Mouse (Mus musculus) heart, postnatal 25 days (tissue): ENCODE data around the gene Crebzf. TPM values are rescaled to one million over a fixed set of nuclear protein-coding genes. Genes with fewer than 3 reads are reported as not detected.

ENCODE experiments used
- DNase-seq: peaks from one replicate; pipeline ENCODE4 v3.0.0; 2022; ENCODE audit warnings: low spot score
- intact Hi-C: fragments of 180-260 bp; cut with DNase I; formaldehyde crosslinking; loops from one replicate; pipeline ENCODE4 v1.15.1; 2025
- total RNA-seq, 2 experiments: library from RNA; stranded (reverse); gene quantifications; 2 replicates each; pipeline ENCODE4 v1.2.3; 2021

Gene Crebzf
- total RNA-seq, result 10 to 100 TPM; 20.9 to 22.4 TPM

DNA sequence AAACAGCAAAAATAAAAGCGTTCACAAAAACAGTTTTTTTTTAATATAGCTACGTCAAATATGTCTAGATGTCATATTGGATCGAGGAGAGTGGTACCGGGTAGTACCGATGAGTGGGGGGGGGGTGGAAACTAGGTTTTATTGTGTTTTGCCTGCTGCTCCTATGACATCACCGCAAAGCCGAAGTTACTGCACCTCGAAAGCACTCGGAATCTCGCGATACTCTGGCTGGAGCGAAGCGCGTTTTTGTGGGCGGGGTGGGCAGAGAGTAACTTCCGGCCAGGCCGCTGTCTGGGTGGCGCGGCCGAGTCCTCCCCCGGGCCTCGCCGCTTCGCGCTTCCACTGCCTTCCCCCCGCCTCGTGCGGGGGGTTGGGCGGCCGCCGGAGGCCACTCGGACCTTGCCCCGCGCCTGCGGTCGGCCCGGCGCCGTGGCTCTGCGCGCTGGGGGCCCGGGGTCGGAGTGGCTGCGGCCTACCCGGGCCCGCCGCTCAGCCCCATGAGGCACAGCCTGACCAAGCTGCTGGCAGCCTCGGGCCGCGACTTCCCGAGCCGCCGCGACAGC is at the start of gene Crebzf:
Gene Crebzf (plus strand): TSS at position 212 of the 563 bp plus-strand sequence.
- DNase-seq, result peak; percentile 94
- intact Hi-C loops, result loop anchor here (1.0 kb wide), 2 partner anchors 13 to 33 kb away; no protein-coding TSS in a partner anchor

DNA sequence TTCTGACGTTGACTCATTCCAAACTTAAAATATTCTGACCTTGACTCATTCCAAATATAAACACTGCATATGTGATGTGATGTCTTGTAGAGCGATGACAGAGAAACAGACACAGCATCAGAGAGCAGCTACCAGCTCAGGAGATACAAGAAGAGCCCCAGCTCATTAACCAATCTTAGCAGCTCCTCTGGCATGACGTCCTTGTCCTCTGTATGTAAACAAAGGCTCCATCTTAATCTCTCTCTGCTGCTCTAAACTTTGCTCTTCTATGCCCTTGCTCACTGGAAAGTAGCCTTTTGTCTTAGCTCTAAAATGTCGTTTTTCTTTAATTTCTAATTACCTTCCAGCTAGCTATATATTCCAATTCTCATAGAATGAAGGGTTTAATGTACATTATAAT is 47.5 kb upstream of the Crebzf start:
- intact Hi-C loops, result no loop called here
- no peak for DNase-seq

DNA sequence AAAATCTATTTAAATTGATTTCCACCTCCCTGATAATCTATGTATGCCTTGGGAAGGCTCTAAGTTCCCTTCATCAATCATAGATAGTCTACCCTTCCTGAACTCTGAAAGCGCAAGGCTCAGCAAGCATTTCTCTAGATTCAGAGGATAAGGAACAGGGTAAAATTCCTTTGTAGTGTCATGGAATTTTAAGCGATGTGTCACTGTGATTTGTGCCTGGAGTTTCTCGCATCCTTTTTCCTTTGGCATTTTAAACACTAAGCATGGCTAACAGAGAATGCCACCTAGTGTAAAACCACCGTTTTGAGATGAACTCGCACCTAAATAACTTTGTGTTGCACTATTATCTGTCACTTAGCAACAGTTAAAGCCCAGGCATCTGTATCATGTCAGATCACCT is 46.6 kb upstream of the Crebzf start:
- intact Hi-C loops, result no loop called here
- DNase-seq, result no peak

DNA sequence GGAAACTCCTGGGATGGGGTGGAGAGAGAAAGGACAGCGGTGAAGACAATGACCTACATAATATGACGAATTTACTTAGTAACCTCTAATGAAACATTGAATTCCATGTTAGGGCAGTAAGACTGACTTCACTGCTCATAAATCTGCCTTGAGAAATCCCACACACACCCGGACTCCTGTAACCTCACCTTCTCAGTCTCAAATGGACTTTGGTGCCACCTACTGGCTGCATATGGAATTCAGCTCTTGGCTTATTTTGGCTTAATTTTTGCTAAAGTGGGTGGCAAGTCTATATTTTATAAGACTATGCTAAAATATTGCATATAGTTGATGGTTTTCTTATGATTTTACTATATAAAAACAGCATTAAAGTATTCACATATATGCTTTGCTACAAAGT is 32.6 kb upstream of the Crebzf start:
- DNase-seq, result no peak

DNA sequence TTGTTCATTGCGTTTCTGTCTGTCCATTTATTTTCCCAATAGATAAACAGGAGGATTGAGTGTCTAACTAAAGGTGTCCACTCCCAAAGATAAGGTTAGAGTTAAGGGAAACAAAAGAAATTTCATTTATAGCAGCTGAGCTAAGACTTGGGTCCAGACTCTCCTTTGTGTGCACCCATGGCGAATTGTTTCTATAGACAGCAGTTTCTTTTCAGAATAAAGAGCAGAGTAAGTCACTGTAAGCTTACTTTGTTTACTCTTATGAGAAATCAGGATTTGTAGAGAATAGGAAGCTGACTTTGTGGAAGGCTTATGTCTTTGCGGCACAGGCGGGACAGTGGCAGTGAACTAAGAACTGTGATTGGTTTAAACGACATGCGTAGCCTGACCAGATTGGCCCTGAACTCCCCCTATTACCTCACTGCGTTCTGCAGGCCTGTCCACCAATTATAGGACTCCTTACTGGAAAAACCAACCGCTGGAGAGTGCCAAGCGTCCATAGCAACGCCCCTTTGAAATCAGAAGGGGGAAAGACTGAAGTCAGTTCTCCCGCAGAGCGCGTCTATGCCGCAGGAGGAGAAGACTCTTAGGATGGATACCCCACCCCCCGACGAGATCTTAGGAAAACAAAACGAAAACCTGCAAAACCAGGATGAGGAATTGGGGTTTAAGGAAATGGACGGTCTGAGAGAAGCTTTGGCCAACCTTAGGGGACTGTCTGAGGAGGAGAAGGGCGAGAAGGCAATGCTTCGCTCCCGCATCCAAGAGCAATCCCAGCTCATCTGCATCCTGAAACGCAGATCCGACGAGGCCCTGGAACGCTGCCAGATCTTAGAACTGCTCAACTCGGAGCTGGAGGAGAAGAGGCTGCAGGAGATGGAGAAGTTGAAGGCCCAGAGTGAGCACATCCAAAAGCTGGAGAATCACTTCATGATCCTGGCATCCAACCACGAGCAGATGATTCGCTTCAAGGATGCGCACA is 16.2 kb upstream of the Crebzf start, which contains the start of gene Ccdc89:
Gene Ccdc89 (plus strand): TSS at position 558 of the 982 bp plus-strand sequence.
- intact Hi-C loops, result loop anchor here (5.0 kb wide), 1 partner anchor 444 kb away; the partner anchor contains the start of gene Eed
- DNase-seq, result peak; percentile 73

More for the DNA sequence above, 32.6 kb upstream of the Crebzf start:
- intact Hi-C loops, result loop anchor here (5.0 kb wide), 2 partner anchors 128 to 413 kb away; no protein-coding TSS in a partner anchor

DNA sequence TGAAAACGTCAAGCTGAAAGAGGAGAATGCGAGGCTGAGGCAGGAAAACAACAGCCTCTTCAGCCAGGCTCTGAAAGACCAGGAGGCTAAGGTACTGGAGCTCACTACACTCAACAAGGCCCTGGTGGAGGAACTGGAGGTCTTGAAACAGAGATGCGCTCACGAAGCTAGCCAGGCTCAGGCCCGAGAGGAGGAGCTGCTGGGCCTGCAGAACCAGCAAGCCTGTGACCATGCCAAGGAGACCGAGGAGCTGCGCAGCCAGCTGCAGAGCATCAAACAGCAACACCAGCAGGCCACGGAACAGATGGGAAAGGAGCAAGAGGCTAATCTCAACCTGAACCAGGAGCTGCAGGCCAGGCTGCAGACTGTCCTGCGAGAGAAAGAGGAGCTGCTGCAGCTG is 15.5 kb upstream of the Crebzf start:
- intact Hi-C loops, result loop anchor here (5.0 kb wide), 1 partner anchor 445 kb away; the partner anchor contains the start of gene Eed
- DNase-seq, result no peak

DNA sequence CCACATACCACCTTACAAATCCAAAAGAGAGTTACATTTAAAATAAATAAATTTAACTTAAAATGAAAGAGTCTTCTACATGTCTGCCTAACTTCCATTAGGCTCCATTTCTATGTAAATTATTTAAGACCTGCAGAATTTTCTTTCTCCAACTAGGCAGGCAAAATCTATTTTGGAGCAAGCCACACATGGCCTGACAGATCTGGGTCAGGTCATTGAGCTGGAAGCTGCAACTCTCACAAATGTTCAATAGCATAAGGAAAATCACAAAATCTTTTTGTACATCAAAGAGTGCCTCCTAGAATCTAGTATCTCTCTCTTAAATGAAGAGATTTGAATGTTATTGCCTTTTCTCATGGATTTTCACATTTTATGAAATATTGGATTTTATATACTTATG is 10.3 kb upstream of the Crebzf start:
- no peak for DNase-seq
- intact Hi-C loops, result no loop called here

DNA sequence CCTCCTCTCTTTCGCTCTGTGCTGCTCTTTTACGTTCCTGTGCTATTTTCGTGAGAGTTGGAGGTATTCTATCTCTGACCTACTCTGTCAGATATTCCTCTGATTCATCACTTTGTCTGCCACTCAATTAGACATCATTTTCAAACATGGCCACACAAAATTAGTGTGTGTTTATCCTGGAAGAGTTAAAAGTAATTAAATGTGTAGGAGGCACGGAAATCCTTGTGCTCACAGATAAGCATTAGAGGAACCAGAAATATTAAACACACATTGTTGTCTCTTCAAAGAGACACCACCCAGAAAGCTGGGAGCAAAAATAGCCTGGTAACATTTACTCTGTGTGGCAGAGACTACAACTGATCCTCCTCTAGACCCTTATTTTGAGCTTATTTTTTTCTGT is 2.5 kb upstream of the Crebzf start:
- no peak for DNase-seq
- intact Hi-C loops, result no loop called here

DNA sequence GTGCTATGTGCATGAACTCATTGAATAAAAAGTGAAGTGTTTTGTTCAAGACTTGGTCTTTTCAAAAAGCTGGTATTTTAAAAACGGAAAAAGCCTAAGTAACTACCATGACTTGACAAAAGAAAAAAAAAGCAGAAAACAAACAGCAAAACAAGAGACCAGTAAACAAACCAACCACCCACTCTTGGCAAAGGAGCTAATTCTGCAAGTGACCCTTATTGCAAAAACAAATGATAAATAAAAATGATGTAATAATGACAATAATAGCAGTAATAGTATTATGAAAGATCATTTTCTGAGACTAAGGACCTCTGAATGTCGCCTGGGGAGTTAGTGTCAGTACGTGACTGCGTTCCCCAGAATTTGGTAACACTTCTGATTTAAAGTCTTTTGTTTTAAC is 459 bp upstream of the Crebzf start:
- intact Hi-C loops, result loop anchor here (1.0 kb wide), 1 partner anchor 13 kb away; no protein-coding TSS in a partner anchor
- DNase-seq, result no peak

DNA sequence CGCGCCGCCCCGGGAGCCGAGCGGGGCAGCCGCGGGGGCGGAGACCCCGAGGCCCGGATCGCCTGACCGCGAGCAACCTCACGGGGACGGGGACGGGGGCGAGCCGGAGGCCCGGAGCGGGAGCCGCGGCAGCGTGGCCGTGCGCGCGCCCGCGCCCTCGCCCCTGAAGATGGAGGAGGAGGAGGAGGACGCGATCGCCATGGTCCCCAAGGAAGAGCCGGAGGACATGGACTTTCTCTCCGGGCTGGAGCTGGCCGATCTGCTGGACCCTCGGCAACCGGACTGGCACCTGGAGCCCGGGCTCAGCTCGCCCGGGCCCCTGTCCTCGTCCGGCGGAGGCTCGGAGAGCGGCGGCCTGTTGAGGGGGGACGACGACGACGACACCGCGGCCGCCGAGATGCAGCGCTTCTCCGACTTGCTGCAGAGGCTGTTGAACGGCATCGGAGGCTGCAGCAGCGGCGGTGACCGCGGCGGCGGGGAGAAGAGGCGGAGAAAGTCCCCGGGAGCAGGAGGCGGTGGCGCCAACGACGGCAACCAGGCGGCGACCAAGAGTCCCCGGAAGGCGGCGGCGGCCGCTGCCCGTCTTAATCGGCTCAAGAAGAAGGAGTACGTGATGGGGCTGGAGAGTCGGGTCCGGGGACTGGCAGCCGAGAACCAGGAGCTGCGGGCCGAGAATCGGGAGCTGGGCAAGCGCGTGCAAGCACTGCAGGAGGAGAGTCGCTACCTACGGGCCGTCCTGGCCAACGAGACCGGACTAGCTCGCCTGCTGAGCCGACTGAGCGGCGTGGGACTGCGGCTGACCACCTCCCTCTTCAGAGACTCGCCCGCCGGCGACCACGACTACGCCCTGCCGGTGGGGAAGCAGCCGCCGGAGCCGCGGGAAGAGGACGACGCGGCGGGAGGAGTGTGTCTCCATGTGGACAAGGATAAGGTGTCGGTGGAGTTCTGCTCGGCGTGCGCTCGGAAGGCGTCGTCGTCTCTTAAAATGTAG is 867 bp downstream of the Crebzf start:
- intact Hi-C loops, result loop anchor here (1.0 kb wide), 1 partner anchor 32 kb away; no protein-coding TSS in a partner anchor

DNA sequence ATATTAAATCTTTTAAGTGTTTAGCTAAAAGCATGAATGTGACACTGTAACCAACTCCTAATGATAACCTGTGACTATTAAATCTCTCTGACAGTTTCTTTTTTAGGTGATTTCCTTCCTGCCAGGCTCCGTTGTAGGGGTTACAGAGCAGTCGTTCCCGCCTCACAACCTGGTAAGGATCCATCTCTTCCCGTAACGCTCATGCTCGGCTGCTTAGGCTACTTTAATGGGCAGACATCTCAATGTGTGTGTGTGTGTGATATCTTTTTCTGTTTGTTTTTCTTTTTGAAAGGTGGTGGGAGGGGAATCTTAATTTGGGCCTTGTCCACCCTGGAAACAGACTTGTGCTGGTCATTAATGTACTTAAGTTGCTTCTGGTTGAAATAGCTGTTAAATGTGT is 1.7 kb downstream of the Crebzf start:
- intact Hi-C loops, result no loop called here
- DNase-seq, result no peak

More for the DNA sequence above, 867 bp downstream of the Crebzf start:
- peak; percentile 54 for DNase-seq

DNA sequence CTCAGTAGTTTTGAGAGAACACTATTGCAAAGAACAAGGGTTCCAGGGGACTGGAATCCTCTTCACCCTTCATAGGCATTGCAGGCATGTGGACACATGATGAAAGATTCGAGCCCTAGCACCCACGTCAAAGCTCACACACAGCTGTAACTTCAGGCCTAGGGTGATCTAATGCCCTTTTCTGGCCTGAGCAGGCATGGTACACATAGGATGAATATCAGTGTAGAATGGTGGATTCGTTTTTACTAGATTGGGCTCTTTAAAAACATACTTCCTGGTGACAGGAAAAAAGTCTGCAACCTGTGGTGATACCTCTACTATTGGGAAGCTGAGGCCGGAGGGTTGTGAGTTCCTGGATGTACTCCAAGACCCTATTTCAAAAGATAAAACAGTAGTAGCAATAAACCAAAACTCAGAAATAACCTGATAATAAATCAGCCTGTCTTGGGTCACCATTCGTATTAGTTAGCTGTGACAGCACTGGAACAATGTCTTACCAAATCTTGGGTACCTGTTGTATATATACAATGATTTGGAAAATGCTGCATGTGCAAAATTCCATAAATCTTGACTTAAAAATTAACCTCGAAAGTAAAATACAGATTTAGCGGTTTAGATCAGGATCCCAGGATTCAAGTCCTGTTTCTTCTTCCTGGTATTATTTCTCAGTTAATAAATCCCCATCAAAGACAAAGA is 13.8 kb downstream of the Crebzf start:
- intact Hi-C loops, result loop anchor here (2.0 kb wide), 1 partner anchor 21 kb away; the partner anchor contains the start of genes Dlg2 and Tmem126b
- no peak for DNase-seq

DNA sequence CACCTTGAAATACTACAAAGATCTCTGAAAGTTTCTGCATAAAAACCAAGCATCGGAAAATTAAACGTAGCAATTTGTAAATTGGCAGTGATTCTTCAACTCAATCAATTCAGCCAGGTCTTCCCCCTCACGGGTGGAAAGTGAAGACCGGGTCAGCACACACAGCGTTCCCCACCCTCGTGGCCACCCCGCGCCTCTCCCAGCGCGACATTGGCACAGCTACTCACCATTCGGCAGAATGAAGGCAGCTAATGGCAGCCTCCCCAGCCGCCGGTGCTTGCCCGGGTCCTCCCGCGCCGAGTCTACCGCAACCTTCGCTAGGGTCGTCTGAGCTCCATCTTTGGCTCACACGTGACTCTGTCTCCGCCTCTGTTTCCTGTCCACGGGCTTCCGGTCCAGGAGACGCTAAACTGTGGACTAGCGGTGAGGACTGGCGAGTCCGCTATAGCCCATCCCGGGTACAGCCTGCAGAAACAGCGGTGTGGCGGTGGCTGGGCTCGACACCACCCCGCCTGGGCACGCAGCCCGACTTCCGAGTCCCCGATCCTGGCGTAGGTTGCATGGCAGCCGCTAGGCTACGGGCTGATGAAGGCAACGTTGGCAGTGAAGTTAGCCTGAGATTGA is 14.4 kb downstream of the Crebzf start, which contains the start of gene Tmem126a:
Gene Tmem126a (minus strand): TSS at position 385 of the 624 bp plus-strand sequence.
- peak; percentile 77 for DNase-seq
- intact Hi-C loops, result loop anchor here (2.0 kb wide), 1 partner anchor 20 kb away; the partner anchor contains the start of genes Dlg2 and Tmem126b

DNA sequence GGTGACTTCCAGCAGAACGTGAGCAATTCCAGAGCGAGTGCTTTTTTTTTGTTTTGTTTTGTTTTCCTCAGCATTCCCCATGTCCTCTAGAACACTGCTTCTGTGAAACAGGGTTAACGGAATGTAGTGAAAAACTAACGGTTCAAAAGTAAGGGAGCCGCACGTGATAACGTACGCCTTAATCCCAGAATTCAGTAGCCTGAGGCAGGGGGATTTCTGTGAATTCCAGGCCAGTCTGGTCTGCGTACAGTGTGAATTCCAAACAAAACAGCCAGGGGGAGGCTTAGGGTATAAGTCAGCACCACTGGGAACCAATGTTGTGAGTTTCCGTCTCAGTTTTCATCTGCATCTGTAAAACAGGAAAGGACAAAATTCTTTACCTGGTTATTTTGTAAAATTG is 15.0 kb downstream of the Crebzf start:
- no peak for DNase-seq
- intact Hi-C loops, result loop anchor here (2.0 kb wide), 1 partner anchor 19 kb away; the partner anchor contains the start of genes Dlg2 and Tmem126b

DNA sequence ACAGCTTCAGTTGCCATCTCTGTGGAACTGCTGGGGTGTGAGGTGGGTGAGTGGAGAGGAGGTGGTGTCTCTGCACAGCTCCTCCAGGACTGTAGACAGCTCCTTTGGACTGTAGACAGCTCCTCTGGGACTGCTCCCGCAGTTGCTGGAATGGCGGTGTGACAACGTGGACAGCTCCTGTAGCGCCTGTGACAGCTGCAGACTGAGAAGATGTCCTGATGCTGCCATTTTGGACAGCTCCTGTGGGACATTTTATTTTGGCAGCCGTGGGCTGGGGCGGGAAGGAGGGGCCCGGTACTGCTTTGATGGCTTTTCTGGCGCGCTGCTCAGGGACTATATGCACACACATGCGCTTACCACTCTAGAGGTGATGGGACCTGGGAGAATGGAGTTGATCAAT is 17.8 kb downstream of the Crebzf start:
- no peak for DNase-seq
- intact Hi-C loops, result no loop called here

DNA sequence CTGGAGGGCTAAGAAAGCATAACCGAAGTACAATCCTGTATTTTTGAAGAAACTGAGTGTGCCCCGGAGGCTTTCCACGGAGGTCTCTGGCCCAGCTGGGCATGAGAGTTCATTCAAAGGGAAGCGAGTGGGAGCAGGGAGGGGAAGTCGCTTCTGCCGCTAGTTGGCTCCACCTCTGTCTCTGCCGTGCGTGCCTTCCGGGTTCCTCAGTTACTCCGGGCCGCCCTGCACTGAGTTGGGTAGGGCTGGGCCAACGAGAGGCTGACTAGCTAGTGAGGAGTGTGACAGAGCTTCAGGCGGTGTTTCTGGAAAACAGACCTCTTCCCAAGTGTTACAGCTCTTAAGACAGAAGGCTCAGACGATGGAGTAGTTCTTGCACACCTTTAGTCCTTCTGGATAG is 18.4 kb downstream of the Crebzf start:
- DNase-seq, result no peak
- intact Hi-C loops, result no loop called here

DNA sequence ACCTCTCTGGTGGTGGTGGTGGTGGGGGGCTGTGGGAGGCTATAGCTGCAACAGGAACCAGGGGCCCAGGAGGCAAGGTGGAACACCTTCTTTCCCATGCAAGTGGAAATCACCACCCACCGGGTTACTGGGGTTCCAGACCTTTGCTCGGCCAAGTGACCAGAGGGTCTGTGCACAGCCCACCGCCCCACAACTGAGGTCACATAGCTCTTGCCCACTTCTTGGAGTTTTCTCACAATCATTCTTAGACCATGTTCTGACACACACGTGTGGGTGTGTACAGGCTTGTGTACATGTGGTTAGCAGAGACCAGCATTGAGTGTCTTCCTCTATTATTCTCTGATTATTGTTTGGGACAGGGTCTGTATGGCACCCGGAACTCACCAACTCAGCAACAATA is 18.9 kb downstream of the Crebzf start:
- no peak for DNase-seq
- intact Hi-C loops, result no loop called here

DNA sequence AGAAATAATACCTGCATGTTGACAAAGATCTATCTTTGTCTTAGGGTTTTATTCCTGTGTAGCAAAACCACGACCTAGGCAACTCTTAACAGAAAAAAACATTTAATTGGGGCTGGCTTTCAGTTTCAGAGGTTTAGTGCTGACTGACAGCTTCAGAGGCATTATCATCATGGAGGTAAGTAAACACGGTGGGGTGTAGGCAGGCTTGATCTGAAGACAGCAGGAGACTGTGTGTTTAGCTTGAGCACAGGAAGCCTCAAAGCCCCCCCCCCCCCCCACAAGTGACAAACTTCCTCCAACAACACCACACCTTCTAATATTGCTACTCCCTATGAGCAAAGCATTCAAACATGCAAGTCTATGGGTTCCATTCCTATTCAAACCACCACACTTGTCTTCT is 31.0 kb downstream of the Crebzf start:
- intact Hi-C loops, result no loop called here
- no peak for DNase-seq
